Mouse (Mus musculus) cerebellum, adult 2 months (tissue): ENCODE results near the gene Muc1. TPM values are rescaled to one million over a fixed set of nuclear protein-coding genes. Genes with fewer than 3 reads are reported as not detected.

Source experiments
- DNase-seq, 2 experiments: peaks; one replicate each; pipeline ENCODE4 v3.0.0; 2021
- H3K27ac ChIP-seq: fragments of 200-500 bp; 2 replicates; pipeline ENCODE4 v1.5.1; 2012; ENCODE audit warnings: low read length, control low read depth, inconsistent platforms; ENCODE audit not compliant: insufficient read depth
- H3K27me3 ChIP-seq: fragments of 200-500 bp; 2 replicates; pipeline ENCODE4 v1.6.1; 2012; ENCODE audit warnings: inconsistent platforms, mild to moderate bottlenecking, low read length, moderate library complexity; ENCODE audit not compliant: control insufficient read depth, insufficient read depth
- H3K4me1 ChIP-seq: fragments of 200-500 bp; 2 replicates; pipeline ENCODE4 v1.6.1; 2011; ENCODE audit warnings: low read length; ENCODE audit not compliant: control insufficient read depth, insufficient read depth
- H3K4me3 ChIP-seq: fragments of 200-500 bp; replicated peaks from 2 replicates; pipeline ENCODE3; 2011; ENCODE audit warnings: mild to moderate bottlenecking, low read depth, low read length, control low read depth; ENCODE audit not compliant: insufficient read depth
- CTCF ChIP-seq: fragments of 200-500 bp; IDR thresholded peaks from 2 replicates; pipeline ENCODE4 v1.5.1; 2011; ENCODE audit warnings: low read depth, mild to moderate bottlenecking, control low read depth, low read length, moderate library complexity, borderline replicate concordance; ENCODE audit not compliant: insufficient read depth
- POLR2A ChIP-seq: fragments of 200-500 bp; IDR thresholded peaks from 2 replicates; pipeline ENCODE4 v1.6.1; 2011; ENCODE audit warnings: low read length, control low read depth, borderline replicate concordance; ENCODE audit not compliant: insufficient read depth
- WGBS: fragments of 180-500 bp; shearing (Covaris S2); methylation state at CpG from one replicate; pipeline ENCODE4 v1.1.7; 2018; 5-methylcytosine and 5-hydroxymethylcytosine counted together
- polyA plus RNA-seq: library from polyadenylated mRNA; depleted of rRNA; stranded (reverse); fragments of >200 nt; gene quantifications from 2 replicates; pipeline ENCODE4 v1.2.3, GENCODE M21; 2012

Muc1 gene
- polyA plus RNA-seq, 1 experiment: 0.69 TPM

DNA sequence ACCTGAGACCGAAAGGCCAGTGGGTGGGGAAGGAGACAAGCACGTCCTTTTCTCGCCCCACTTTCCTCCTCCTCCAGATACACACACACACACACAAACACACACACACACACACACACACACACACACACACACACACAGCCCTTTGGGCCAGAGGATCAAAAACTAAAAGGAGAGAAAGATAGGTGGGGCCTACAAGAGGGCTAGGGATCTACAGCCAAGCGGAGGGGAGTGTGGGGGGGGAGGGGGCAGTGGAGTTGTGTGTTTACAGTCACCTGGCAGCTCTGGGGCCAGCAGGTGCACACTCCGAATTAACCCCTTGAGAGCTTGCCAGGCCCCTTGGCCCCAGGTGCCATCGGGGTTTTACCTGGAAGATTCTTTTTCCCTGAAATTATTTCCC, 3.8 kb downstream of the Muc1 start:
- WGBS: 75% methylated on average over 6 of the region's 6 CpGs
- no peak overlapping the region for H3K4me3 ChIP-seq

DNA sequence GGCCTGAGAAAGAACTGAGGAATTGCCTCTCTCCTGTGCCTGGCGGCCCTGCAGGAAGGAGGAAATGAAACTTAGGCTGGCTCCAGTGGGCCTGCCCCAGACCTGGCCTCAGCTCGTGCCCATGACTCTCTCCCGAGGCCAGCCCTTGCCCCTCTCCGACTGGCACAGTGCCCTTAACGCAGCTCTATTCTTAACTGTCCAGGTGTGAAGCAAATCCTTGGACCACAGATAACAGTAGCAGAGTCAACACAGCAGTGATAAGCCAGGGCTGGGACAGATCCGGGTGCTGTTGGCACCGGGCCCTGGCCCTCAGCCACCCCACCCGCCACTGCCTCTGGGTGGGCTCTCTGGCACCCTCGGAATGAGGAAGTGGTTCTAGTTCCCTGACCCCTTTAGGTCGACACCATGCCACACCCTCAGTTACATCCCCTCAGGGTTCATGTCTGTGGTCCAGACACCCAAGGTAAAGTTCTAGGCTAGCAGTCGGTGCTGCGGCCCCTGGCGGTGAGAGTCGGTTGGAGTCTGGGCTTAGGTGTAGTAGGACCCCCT, 4.8 kb downstream of the Muc1 start:
- Histone ChIP-seq H3K27ac (no peak overlapping the region), H3K27me3 (no peaks in the 10 kb centered on the region), H3K4me1 (peaks cover 21% of the 10 kb centered on the region), H3K4me3 (no peak overlapping the region)
- TF ChIP-seq CTCF: no peak
- TF ChIP-seq POLR2A: no peak
- no peak for DNase-seq
- 44% methylated on average over 14 of the region's 14 CpGs for WGBS

More for the DNA sequence above, 3.8 kb downstream of the Muc1 start:
- no peak for DNase-seq
- Histone ChIP-seq H3K27me3 (no peaks in the 10 kb centered on the region), H3K27ac (no peak overlapping the region), H3K4me1 (peaks cover 21% of the 10 kb centered on the region)
- no peak for TF ChIP-seq CTCF
- no peak for TF ChIP-seq POLR2A

DNA sequence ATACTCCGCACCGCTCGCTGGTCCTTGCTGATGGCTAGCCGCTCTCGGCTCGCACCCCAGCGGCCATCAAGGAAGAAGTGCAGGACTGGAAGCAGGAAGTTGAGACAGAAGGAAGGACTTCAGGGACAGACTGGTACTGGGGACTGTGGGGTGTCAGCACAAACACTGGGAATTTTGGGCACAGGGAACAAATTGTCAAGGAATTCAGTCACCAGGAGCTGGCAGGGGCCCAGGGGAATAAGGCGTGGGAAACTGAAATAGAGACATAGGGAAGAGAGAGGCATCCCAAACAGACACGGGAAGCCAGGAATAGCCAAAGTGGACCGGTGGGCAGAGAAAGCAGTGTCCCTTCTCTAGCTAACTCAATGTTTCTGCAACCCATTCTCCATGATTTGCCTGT, 7.7 kb downstream of the Muc1 start:
- Histone ChIP-seq H3K4me3 (no peak overlapping the region), H3K4me1 (peaks cover 21% of the 10 kb centered on the region), H3K27ac (no peak overlapping the region), H3K27me3 (no peaks in the 10 kb centered on the region)
- TF ChIP-seq CTCF (no peak), POLR2A (no peak)
- WGBS: 81% methylated on average over 10 of the region's 10 CpGs
- no peak for DNase-seq

DNA sequence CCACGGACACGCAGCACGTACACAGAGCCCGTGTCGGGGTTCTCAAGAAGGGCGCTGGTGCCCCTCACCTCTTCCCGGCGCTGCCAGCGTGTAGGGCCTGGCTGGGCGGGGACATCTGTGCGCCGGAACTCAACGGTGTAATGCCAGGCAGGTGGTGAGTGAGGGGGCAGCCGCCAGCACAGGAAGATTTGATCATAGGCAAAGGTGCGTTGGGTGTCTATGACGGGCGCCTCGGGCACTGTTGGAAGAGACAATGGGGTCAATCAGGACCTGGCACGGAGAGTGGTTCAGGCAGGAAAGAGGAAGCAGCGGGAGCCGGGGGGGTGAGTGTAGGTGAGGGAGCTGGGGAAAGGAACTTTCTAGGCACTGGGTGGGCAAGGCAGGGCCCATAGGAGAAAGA, 8.8 kb downstream of the Muc1 start:
- H3K27me3 ChIP-seq: no peaks in the 10 kb centered on the region
- DNase-seq: no peak
- WGBS: 90% methylated on average over 21 of the region's 21 CpGs
- H3K4me1 ChIP-seq: peaks cover 20% of the 10 kb centered on the region
- H3K27ac ChIP-seq: no peak overlapping the region
- TF ChIP-seq CTCF: no peak
- TF ChIP-seq POLR2A: no peak
- no peak overlapping the region for H3K4me3 ChIP-seq

DNA sequence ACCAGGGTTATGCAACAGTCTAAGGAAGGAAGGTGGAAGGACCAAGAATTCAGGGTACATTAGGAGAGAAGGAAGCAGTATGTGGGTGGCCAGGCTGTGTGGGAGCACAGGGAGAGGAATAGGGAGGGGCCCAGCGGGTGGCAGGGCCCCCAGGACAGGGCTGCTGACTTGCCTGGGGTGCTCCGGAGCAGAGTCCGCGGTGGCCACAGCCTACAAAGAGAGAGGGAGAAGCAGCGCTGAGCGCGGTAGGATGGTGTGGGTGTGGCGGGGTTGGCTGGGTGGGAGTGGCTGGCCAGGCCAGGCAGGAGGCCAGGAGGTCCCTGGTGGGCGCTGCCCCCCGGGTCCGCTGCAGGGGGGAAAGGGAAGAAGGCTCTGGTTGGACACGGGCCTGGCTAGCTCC, 9.6 kb downstream of the Muc1 start:
- 58% methylated on average over 12 of the region's 12 CpGs for WGBS
- DNase-seq: no peak

DNA sequence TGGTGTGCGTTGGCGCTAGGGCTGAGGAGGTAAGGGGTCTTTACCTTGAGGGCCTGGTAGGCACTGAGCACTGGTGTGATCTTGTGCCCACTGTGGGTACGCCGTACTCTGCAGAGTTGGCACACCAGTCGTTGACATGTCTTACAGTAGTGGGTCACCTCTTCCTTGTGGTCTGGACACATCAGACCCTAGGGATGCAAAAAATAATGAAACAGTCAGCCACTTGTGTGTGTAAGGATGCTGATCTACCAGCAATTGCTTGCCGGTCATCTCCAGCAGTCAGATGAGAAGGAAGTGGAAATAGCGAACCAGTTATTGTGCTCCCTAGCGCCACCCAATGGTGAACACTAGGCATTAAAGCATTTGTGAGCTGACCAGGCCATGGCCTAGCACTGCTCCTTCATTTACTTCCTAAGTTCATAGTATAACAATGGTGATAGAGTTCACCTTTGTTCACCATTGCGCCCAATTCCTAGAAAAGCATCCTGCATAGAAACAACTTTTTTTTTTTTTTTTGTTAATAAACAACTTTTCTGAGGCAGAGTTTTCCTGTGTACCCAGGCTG, 13.6 kb downstream of the Muc1 start:
- H3K4me1 ChIP-seq: peaks cover 14% of the 10 kb centered on the region
- no peak overlapping the region for H3K4me3 ChIP-seq
- 59% methylated on average over 9 of the region's 9 CpGs for WGBS
- H3K27ac ChIP-seq: no peak overlapping the region
- peak; percentile 81 for TF ChIP-seq CTCF
- no peak for TF ChIP-seq POLR2A
- peak; percentile 70 for DNase-seq
- H3K27me3 ChIP-seq: no peaks in the 10 kb centered on the region

More for the DNA sequence above, 9.6 kb downstream of the Muc1 start:
- H3K27me3 ChIP-seq: no peaks in the 10 kb centered on the region
- H3K27ac ChIP-seq: no peak overlapping the region
- H3K4me1 ChIP-seq: peaks cover 23% of the 10 kb centered on the region
- TF ChIP-seq CTCF (no peak), POLR2A (no peak)
- H3K4me3 ChIP-seq: no peak overlapping the region

DNA sequence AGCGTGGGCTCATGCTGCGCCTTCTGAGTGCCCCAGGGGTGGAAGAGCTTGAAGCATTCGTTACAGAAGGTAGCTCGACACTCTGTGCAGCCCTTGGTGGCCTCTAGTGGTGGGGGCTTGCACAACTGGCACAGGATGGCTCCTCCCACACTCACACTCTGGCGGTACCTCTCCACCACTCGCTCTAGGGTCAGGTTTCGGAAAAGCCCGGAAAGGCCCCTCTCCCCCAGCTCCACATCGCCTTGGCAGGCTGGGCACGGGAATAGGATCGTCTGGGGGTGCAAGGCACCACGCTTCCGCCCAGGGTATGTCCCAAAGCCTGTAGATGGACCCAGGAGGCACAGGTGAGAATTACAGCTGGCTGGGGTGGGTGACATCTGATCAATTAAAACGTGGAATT, 14.8 kb downstream of the Muc1 start:
- WGBS: 23% methylated on average over 14 of the region's 14 CpGs
- Histone ChIP-seq H3K4me1 (peaks cover 14% of the 10 kb centered on the region), H3K27ac (no peak overlapping the region), H3K27me3 (no peaks in the 10 kb centered on the region), H3K4me3 (peak overlapping the region; percentile 95)
- DNase-seq: peak in 1 of 2 experiments; percentile 40
- TF ChIP-seq POLR2A (no peak), CTCF (no peak)
